Mouse (Mus musculus) bone marrow macrophage, adult 2 months (primary cell): Measurements from ENCODE around the gene Wdr44. TPM values are rescaled to one million over a fixed set of nuclear protein-coding genes. Genes with fewer than 3 reads are reported as not detected.
"Not testable (repeated sequence)": the region's sequence is repeated elsewhere in the genome, so short reads cannot be mapped to it uniquely, and the experiment has no call there.

Experiments
- H3K27ac ChIP-seq: 2 replicates; pipeline ENCODE4 v1.5.1; 2012; ENCODE audit warnings: low read depth, low read length; ENCODE audit not compliant: insufficient read depth
- H3K4me1 ChIP-seq: 2 replicates; pipeline ENCODE4 v1.6.1; 2012; ENCODE audit warnings: low read length; ENCODE audit not compliant: control insufficient read depth, insufficient read depth
- H3K4me3 ChIP-seq: 2 replicates; pipeline ENCODE4 v1.5.1; 2012; ENCODE audit warnings: mild to moderate bottlenecking, low read length, moderate library complexity; ENCODE audit not compliant: insufficient read depth
- CTCF ChIP-seq: IDR thresholded peaks from 2 replicates; pipeline ENCODE4 v1.5.1; 2012; ENCODE audit warnings: low read depth, mild to moderate bottlenecking, low read length, moderate library complexity
- POLR2A ChIP-seq: IDR thresholded peaks from 2 replicates; pipeline ENCODE4 v1.6.1; 2012; ENCODE audit warnings: mild to moderate bottlenecking, low read depth, low read length, borderline replicate concordance
- polyA plus RNA-seq: library from polyadenylated mRNA; stranded (reverse); fragments of >200 nt; gene quantifications from 2 replicates; pipeline ENCODE4 v1.2.4, GENCODE M21; 2012; ENCODE audit not compliant: missing spikeins, insufficient read depth, insufficient read length

Wdr44 gene
- polyA plus RNA-seq, 1 experiment: 19.3 TPM

DNA sequence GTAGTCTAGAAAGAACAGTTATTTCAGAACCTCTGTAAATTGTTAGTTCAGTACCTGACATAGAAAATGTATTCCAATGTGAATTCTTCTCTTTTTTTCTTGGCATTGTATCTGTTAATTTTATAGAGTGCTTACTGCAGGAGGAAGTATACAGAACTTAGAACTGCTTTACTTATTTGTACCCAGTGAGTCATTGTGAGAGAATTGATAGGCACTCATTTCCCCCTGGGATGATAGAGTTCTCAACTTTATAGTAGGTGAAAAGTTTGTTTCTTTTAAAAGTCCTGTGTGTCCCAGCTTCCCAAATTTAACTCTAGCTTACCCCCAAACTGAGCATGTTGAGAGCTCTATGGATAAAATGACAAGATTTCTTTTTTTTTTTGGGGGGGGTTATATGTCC is 2.3 kb downstream of the Wdr44 start:
- TF ChIP-seq POLR2A: no peak
- no peak for TF ChIP-seq CTCF
- Histone ChIP-seq H3K4me3 (no peak overlapping the region), H3K27ac (no peak overlapping the region), H3K4me1 (no peaks in the 10 kb centered on the region)

- H3K4me1 ChIP-seq: no peaks in the 10 kb centered on the region
- no peak for TF ChIP-seq CTCF
- H3K4me3 ChIP-seq: no peak overlapping the region
- no peak overlapping the region for H3K27ac ChIP-seq
Observed at GRCm38 (mm10) chrX:23697346-23697745, 4.5 kb downstream of the Wdr44 start.

DNA sequence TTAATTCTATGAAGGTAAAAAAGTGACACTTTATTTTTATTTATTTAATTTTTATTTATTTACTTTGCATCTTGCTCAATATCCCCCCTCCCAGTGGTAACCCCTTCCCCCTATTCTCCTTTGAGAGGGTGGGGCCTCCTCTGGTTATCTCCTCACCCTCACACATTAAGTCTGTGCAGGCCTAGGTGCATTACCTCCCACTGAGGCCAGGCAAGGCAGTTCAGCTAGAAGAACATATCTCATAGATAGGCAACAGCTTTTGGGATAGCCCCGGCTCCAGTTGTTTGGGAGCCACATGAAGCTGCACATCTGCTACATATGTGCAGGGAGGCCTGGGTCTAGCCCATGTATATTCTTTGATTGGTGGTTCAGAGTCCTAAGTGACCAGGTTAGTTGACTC is 6.2 kb downstream of the Wdr44 start:
- no peaks in the 10 kb centered on the region for H3K4me1 ChIP-seq
- TF ChIP-seq CTCF (no peak), POLR2A (no peak)
- H3K27ac ChIP-seq: no peak overlapping the region
- no peak overlapping the region for H3K4me3 ChIP-seq

DNA sequence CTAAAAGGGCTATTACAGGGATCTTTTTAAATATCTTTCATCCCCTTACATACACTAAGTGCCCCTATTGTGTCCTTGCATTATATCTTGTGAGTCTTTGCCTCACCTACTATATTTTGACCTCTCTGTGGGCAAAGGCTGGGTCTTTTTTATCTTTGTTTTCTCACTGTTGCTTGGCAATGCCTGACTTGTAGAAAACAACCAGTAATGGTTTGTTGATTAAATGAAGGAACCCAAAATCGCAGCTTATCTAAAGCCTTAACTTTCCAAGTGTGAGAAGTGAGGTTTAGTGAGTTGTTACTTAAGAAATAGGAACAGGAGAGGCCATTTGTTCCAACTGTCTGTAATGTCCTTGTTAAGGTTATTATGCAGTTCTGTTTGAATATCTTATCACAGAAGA is 24.4 kb downstream of the Wdr44 start:
- TF ChIP-seq POLR2A: no peak
- no peak for TF ChIP-seq CTCF
- no peak overlapping the region for H3K4me3 ChIP-seq
- no peak overlapping the region for H3K27ac ChIP-seq
- no peaks in the 10 kb centered on the region for H3K4me1 ChIP-seq

DNA sequence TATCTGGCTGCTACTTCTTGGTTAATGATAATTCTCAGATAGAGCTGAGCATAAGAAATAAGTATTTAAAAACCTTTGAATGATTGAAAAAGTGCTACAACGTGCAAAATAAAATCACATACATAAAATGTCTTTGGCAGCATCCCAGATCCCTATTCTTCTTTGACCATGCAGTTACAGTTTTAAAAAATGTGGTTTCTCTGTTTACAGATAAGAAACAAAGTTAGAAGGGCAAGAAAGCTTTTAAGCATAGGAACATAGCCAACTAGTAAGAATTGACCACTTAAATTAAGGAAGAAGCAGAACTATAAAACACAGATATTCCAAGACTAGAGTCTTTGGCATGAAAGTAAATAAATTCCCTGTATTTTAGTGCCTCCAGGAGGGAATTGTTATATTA is 34.6 kb downstream of the Wdr44 start:
- H3K4me3 ChIP-seq: no peak overlapping the region
- TF ChIP-seq POLR2A: no peak
- no peak for TF ChIP-seq CTCF
- no peak overlapping the region for H3K27ac ChIP-seq
- H3K4me1 ChIP-seq: 0 out of 2 replicates have a peak, but pooled peaks cover 2% of the 10 kb centered on the region

- H3K4me3 ChIP-seq: no peak overlapping the region
- TF ChIP-seq CTCF (no peak), POLR2A (no peak)
- no peaks in the 10 kb centered on the region for H3K4me1 ChIP-seq
- no peak overlapping the region for H3K27ac ChIP-seq
Observed at GRCm38 (mm10) chrX:23754671-23755070, 61.8 kb downstream of the Wdr44 start.

- Histone ChIP-seq H3K27ac (no peak overlapping the region), H3K4me1 (no peaks in the 10 kb centered on the region), H3K4me3 (no peak overlapping the region)
- TF ChIP-seq CTCF (no peak), POLR2A (no peak)
Observed at GRCm38 (mm10) chrX:23767849-23768248, 75.0 kb downstream of the Wdr44 start.

DNA sequence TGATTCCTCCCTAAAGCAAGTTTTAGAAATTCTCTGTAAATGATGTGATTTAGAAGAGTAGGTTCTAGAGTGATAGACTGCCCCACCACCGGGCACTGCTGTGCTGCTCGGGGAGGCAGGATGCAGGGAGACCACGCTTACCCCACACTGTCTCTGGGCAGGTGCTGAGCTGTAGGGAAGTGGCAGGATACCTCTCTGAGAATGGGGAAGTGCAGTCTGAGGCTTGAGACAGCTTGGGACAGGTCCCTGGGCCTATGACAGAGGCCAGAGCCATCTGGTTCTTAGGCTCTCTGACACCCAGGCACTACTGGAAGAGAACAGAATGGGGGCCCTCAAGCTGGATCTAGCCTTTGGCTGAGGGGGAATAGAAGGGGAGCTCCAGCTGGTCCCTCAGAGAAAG is 114.3 kb downstream of the Wdr44 start:
- no peak overlapping the region for H3K27ac ChIP-seq
- no peaks in the 10 kb centered on the region for H3K4me1 ChIP-seq
- H3K4me3 ChIP-seq: no peak overlapping the region
- TF ChIP-seq POLR2A: no peak
- no peak for TF ChIP-seq CTCF

DNA sequence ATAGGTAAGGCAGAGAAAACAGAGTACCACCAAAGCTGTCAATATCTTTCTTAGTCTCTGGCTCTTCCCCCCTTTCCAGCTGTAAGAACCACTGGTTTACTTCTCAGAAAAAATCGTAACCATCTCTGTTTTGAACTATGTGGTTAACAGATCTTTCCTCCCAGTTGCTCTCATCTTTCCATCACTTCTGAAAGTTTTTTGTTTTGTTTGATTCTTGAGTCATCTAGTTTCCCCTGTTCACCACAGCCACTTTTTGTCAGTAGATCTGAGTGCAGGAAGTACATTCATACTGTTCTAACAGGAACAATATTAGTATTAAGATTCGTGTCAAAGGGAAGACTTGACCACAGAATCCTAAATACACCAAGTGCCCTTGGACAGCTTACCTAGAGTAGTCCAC is 117.5 kb downstream of the Wdr44 start:
- Histone ChIP-seq H3K27ac (no peak overlapping the region), H3K4me3 (no peak overlapping the region), H3K4me1 (no peaks in the 10 kb centered on the region)
- no peak for TF ChIP-seq CTCF
- TF ChIP-seq POLR2A: no peak

- not testable (repeated sequence) for H3K4me1 ChIP-seq, H3K4me3 ChIP-seq, H3K27ac ChIP-seq
Observed at GRCm38 (mm10) chrX:23813287-23813686, 120.4 kb downstream of the Wdr44 start.

DNA sequence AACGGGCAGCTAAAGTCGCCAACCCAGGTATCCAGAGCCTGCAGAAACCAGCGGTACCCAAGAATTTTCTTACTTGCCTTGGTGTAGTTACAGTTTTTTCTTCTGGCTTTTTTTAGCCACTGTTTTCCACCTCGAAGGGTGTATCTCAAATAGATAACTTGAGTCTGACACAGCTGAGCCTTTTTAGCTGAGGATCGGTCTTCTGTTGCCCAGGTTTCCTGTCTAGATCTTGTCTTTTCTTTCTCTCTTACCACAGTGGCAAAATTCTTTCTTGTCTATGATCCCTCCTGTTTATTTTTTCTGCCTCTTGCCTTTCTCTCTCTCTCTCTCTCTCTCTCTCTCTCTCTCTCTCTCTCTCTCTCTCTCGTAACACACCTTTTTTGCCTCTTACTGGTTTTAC is 130.0 kb downstream of the Wdr44 start:
- not testable (repeated sequence) for H3K4me3 ChIP-seq, H3K27ac ChIP-seq, H3K4me1 ChIP-seq

DNA sequence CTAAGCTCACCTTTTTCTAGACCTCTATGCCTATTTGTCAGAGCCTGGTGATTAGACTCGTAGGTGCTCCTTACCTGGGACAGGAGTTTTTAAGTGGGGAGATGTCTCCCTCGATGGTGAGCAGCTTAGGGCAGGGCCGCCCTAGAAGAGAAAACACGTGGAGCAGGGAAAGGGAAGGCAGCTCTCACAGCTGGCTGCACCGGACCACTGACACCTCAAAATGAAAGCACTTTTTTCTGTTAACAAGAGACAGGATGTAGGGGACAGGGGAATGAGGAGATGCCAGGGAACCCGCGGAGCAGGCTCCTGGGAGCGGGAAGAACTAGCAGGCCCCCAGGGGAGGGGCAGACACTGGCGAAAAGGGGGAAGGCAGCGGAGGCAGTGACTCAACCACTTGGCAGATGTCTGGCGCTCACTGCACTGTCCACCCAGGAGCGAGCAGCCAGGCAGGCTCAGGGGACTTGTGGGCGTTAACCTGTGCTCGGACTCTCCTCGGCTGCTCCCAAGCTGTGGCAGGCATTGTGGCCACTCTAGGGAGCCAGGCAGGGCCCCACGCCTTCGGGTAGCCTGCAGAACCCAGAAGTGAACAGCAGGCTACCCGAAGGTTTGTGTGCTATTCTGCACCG is 130.7 kb downstream of the Wdr44 start:
- no peak for TF ChIP-seq CTCF
- no peak for TF ChIP-seq POLR2A
- H3K27ac ChIP-seq: no peak overlapping the region
- H3K4me1 ChIP-seq: no peaks in the 10 kb centered on the region
- no peak overlapping the region for H3K4me3 ChIP-seq

- not testable (repeated sequence) for H3K27ac ChIP-seq, H3K4me1 ChIP-seq, H3K4me3 ChIP-seq
Observed at GRCm38 (mm10) chrX:23833784-23834183, 140.9 kb downstream of the Wdr44 start.
